Mouse (Mus musculus) adrenal gland, postnatal 25 days (tissue): Measurements from ENCODE around the gene Gpr171. TPM values are rescaled to one million over a fixed set of nuclear protein-coding genes. Genes with fewer than 3 reads are reported as not detected.
"Not testable (repeated sequence)": the region's sequence is repeated elsewhere in the genome, so short reads cannot be mapped to it uniquely, and the experiment has no call there.

Source experiments
- DNase-seq: peaks from one replicate; pipeline ENCODE4 v3.0.0; 2021; ENCODE audit warnings: mixed read lengths
- total RNA-seq: library from RNA; stranded (reverse); gene quantifications from 2 replicates; pipeline ENCODE4 v1.2.3, GENCODE M21; 2021

Gene Gpr171
- total RNA-seq, 1 experiment from 2014 or later, result 0.18 TPM

DNA sequence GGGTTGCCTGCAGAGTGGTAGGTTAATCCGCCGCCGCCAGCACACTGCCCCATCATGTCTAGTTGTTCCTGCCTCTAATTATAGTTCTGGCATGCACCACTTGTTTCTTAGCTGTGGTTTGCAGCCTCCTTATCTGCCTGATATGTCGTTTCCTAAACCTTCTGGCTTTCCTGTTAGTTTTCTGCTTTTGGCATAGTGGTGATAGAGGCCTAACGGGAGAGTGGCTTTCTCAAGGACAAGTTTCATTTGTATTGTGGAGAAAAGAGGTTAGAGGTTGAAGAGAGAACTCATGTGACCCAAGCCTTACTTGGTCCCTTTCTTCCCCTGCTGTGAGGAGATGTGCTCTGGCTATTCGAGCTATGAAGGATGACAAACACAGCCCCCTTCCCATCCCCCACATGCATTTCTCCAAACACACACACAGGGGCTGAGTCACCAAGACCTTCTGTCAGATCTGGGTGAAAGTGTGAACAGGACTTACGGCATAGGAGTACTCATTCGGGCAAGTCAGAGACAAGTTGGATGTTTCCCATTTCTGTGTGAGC is 12.4 kb upstream of the Gpr171 start:
- no peak for DNase-seq

DNA sequence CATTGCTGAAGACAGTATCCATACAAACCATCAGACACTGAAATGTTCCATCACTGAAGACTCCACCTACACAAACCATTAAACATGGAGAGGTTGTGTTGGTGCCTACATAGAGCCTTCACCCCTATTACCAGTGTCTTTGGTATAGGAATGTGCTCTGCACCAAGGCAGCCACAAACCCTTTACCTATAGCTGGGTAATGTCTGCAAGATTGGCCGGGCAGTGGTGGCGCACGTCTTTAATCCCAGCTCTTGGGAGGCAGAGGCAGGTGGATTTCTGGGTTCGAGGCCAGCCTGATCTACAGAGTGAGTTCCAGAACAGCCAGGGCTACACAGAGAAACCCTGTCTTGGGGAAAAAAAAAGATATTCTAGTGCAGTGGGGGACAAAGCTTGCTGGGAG is 11.7 kb upstream of the Gpr171 start:
- not testable (repeated sequence) for DNase-seq

DNA sequence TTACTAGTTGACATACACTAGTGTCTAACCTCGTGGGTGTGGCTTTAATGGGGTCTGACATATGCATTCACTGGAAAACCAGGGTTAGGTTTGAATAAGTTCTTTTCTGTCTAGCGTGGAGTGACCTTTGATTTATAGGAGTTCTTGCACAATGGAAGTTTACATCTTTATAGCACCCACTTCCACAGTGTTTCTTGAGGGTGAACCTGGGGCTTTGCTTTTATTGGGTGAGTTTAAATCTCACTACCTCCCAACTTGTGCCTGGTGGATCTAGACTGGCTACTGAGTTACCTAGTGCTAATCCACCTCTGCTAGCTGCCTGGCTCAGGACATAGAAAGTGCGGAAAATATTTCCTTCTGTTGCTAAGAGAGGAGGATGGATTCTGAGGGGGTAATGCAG is 10.3 kb upstream of the Gpr171 start:
- DNase-seq, result no peak

DNA sequence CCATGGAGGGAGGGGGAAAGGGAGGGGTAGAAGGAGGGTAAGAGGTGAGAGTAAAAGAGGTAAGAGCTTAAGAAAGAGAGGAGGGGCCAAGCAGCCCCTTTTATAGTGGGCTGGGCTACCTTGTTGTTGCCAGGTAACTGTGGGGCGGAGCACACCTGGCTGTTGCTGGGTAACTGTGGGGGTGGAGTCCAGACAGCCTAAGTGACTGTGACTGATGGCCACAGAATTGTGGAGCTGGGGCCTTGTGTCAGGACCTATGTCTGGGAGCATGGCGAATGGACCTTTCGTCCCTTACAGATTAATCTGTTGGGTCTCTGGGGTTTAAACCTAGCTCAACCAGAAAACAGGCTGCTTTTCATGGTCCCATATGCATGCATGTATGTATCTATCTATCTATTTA is 8.2 kb upstream of the Gpr171 start:
- not testable (repeated sequence) for DNase-seq

GRCm38 (mm10) chr3:59107439-59107838 is 5.8 kb upstream of the Gpr171 start:
- DNase-seq, result no peak

DNA sequence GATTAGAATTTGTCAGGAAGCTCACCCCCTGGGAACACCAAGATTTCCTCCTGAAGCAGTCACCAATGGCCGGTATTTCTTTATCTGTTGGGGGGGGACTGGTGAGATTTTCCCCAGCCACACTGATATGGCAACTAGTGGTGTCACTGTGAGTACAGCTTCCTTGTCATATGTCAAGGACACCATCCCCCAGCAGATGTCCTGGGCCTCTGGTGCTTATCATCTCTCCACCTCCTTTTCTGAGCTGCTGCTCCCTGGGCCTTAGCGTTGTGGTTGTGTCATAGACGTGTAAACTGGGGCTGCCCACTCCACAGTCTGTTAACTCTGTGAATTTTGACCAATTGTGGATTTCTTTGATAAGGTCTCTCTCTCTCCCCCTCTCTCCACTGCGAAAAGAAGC is 2.8 kb upstream of the Gpr171 start:
- DNase-seq, result no peak

DNA sequence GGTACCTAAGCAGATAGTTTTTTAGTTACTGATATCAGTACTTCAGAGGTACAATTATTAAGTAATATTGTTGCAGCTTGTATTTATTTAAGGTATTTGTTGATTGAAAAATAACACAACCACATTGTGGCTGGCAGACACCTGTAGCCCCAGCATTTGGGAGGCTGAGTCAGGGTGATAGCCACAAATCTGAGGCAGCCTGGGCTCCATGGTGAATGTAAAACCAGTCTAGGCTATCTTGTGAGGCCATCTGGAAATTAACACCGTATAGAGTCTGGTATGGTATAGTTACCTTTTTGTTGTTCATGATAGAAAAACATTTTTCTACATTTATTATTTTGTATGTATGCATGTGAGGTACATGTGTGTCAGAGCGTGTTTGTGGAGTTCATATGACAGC is 525 bp upstream of the Gpr171 start:
- no peak for DNase-seq

DNA sequence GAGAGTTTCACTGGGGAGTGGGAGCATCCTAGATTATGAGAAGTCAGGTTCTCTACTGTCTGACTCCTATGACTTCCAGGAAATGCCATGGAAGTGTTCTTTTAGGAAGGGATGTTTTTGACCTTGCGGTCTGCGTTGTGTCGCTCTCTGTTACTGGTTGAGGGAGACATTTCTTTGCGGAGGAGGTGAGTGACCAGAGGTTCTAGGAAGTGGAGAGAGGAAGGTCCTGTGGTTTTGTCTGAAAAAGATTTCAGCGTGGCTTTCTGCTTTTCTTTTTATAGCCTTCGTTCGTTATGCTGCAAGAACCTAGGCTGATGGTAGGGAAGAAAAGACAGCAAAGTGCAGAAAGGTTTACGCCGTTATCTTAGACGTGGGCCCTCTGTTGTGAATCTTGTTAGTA is 3.1 kb downstream of the Gpr171 start:
- no peak for DNase-seq

- DNase-seq, result no peak
Observed at GRCm38 (mm10) chr3:59097421-59097820, 4.2 kb downstream of the Gpr171 start.

GRCm38 (mm10) chr3:59092702-59093101 is 8.9 kb downstream of the Gpr171 start:
- no peak for DNase-seq

- no peak for DNase-seq
Observed at GRCm38 (mm10) chr3:59080919-59081318, 20.7 kb downstream of the Gpr171 start.

GRCm38 (mm10) chr3:59080293-59080916 is 21.2 kb downstream of the Gpr171 start:
- no peak for DNase-seq

- peak; percentile 34 for DNase-seq
Observed at GRCm38 (mm10) chr3:59079327-59079726, 22.3 kb downstream of the Gpr171 start.

DNA sequence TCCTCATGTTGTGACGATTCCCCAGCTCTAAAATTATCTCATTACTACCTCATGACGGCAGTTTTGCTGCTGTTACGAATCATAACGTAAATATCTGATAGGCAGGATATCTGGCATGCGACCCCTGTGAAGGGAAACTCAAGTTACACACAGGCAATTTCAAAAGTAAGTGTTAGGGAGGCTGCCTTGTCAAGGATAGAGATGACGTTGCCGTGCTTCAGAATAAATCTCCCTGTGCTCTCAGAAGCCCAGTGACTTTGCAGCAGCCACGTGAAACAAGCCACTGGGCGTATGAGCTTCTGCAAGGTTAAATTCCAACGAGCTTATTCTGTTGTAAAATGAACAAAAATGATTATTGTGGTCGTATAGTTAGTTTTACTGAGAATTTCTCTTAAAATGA is 23.0 kb downstream of the Gpr171 start:
- no peak for DNase-seq

GRCm38 (mm10) chr3:59077278-59077677 is 24.3 kb downstream of the Gpr171 start:
- DNase-seq, result no peak

- not testable (repeated sequence) for DNase-seq
Observed at GRCm38 (mm10) chr3:59069071-59069470, 32.5 kb downstream of the Gpr171 start.

GRCm38 (mm10) chr3:59066558-59067294 is 34.9 kb downstream of the Gpr171 start:
- DNase-seq, result no peak

DNA sequence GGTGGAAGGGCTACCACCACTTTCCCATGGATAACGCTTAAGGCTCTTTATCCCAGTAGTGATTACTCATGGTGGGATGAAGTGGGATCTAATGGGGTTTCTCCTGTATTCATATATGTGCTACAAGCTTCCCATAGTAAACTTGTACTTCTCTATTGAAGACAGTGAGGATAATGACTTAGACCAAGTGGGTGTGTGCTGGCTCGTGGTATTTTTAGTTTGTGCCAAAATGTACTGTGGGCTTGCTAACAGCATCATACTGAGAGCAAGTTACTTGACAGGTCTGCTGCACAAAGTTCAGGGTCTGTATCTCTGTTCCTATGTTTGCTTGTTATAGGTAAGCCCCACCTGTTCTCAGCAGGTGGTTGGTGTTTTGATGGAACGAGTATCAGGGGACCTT is 35.7 kb downstream of the Gpr171 start:
- no peak for DNase-seq

GRCm38 (mm10) chr3:59063431-59063830 is 38.2 kb downstream of the Gpr171 start:
- no peak for DNase-seq

DNA sequence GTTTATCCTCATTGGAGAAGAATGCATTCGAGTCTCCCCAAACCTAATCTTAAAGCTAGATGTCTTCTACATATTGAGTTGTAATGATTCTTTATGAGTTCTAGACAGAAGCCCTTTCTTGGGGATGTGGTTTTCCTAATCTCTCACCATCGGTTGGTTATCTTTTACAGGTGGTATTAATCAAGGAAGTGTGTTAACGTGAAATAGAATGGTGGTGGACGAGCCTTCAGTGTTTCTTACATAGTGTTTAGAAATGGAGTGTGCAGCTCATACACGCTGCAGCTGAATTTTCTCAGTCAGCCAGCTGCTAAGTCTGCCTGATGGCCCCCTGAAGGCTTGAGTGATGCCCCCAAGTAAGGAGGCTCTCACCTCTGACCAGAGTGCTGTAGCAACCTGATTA is 39.5 kb downstream of the Gpr171 start:
- DNase-seq, result no peak

GRCm38 (mm10) chr3:59060131-59060530 is 41.5 kb downstream of the Gpr171 start:
- no peak for DNase-seq

GRCm38 (mm10) chr3:59059022-59059541 is 42.5 kb downstream of the Gpr171 start:
- peak; percentile 37 for DNase-seq

DNA sequence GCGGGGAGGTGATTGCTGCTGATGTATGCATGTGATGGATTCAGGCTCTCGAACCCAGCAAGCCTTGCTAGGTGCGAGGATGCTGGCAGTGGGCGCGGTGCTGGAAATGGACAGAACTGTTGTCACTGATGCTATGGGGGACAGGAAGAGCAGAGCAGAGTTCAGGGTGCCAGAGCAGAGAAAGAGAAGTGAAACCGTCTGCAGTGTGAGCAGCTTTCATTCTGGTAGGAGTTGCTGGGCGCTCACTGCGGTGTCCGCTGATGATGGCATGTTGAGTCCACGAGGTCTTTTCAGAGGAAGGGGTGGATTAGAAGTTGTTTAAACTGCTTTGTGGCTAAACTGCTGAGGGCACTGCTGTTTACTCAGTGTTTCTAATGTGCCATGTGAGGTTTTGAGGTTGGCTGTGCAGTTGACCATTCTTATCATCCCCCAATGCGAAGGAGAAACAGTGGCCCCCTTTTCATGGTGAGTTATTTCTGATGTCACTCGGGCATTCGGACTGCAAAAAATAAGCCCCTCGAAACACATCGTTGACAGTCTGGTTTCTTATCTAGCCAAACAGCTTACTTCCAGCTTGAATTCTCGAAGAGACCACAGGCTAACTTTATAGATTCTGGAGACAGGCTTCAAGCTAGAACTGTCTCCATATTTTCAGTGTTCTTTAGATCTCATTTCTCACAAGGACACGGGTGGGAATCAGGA is 46.6 kb downstream of the Gpr171 start:
- DNase-seq, result no peak
